Mouse (Mus musculus) neural tube, embryonic 12.5 days (tissue): ENCODE results near the gene Rnf149. TPM values are rescaled to one million over a fixed set of nuclear protein-coding genes. Genes with fewer than 3 reads are reported as not detected.
"Not testable (repeated sequence)": the region's sequence is repeated elsewhere in the genome, so short reads cannot be mapped to it uniquely, and the experiment has no call there.

Source experiments
- ATAC-seq: fragments of 200-750 bp; cut with Nextera tagmentation; 2 replicates; pipeline ENCODE4 v1.8.0; 2017; ENCODE audit warnings: low read depth, mild to moderate bottlenecking, moderate TSS enrichment, moderate library complexity; ENCODE audit not compliant: low FRiP score
- H3K27ac ChIP-seq: fragments of 300-500 bp; sonication (generic); 2 replicates; pipeline ENCODE4 v1.5.1; 2016
- H3K27me3 ChIP-seq: fragments of 300-500 bp; sonication (generic); replicated peaks from 2 replicates; pipeline ENCODE4 v1.6.1; 2016; ENCODE audit warnings: mild to moderate bottlenecking
- H3K36me3 ChIP-seq: fragments of 300-500 bp; sonication (generic); 2 replicates; pipeline ENCODE4 v1.6.1; 2016; ENCODE audit warnings: mild to moderate bottlenecking
- H3K4me1 ChIP-seq: fragments of 300-500 bp; sonication (generic); 2 replicates; pipeline ENCODE4 v1.6.1; 2016
- H3K4me2 ChIP-seq: fragments of 300-500 bp; sonication (generic); replicated peaks from 2 replicates; pipeline ENCODE4 v1.6.1; 2016; ENCODE audit warnings: mild to moderate bottlenecking
- H3K4me3 ChIP-seq: fragments of 300-500 bp; sonication (generic); 2 replicates; pipeline ENCODE4 v1.5.1; 2016
- H3K9ac ChIP-seq: fragments of 300-500 bp; sonication (generic); 2 replicates; pipeline ENCODE4 v1.6.1; 2016; ENCODE audit warnings: mild to moderate bottlenecking
- H3K9me3 ChIP-seq: fragments of 300-500 bp; sonication (generic); 2 replicates; pipeline ENCODE4 v1.6.1; 2016; ENCODE audit warnings: mild to moderate bottlenecking
- WGBS: fragments of 180-500 bp; shearing (Covaris S2); methylation state at CpG from one replicate; pipeline ENCODE4 v1.1.7; 2016; 5-methylcytosine and 5-hydroxymethylcytosine counted together
- polyA plus RNA-seq: library from polyadenylated mRNA; unstranded; fragments of >200 nt; fragmentation: Nextera tagmentation; extraction: Ambion mirVana; gene quantifications from 2 replicates; pipeline ENCODE4 v1.2.1, GENCODE M21; 2016

The Rnf149 gene
- polyA plus RNA-seq, 1 experiment from 2014 or later, result 37.3 TPM

- H3K36me3 ChIP-seq, H3K9ac ChIP-seq, H3K9me3 ChIP-seq, H3K27me3 ChIP-seq, ATAC-seq, H3K27ac ChIP-seq, H3K4me2 ChIP-seq, H3K4me1 ChIP-seq, H3K4me3 ChIP-seq: not testable (repeated sequence)
- 93% methylated on average over 9 of the region's 9 CpGs for WGBS
These were observed 19.9 kb upstream of the Rnf149 start for GRCm38 (mm10) chr1:39597135-39597534.

- H3K4me3 ChIP-seq, result no peak overlapping the region
- H3K27me3 ChIP-seq, result no peaks in the 10 kb centered on the region
- H3K27ac ChIP-seq, result no peak overlapping the region
- no peak overlapping the region for H3K4me2 ChIP-seq
- H3K9me3 ChIP-seq, result no peaks in the 10 kb centered on the region
- WGBS, result 67% methylated on average over 10 of the region's 10 CpGs
- ATAC-seq, result no peak
- no peaks in the 10 kb centered on the region for H3K36me3 ChIP-seq
- H3K9ac ChIP-seq, result no peak overlapping the region
- H3K4me1 ChIP-seq, result no peaks in the 10 kb centered on the region
These were observed 16.6 kb upstream of the Rnf149 start for GRCm38 (mm10) chr1:39593836-39594235.

GRCm38 (mm10) chr1:39592090-39592489 is 14.9 kb upstream of the Rnf149 start:
- no peak overlapping the region for H3K4me3 ChIP-seq
- no peaks in the 10 kb centered on the region for H3K36me3 ChIP-seq
- no peaks in the 10 kb centered on the region for H3K9me3 ChIP-seq
- H3K27me3 ChIP-seq, result no peaks in the 10 kb centered on the region
- no peak overlapping the region for H3K9ac ChIP-seq
- 78% methylated on average over 4 of the region's 4 CpGs for WGBS
- H3K27ac ChIP-seq, result no peak overlapping the region
- H3K4me2 ChIP-seq, result no peak overlapping the region
- ATAC-seq, result no peak
- no peaks in the 10 kb centered on the region for H3K4me1 ChIP-seq

GRCm38 (mm10) chr1:39591557-39591956 is 14.4 kb upstream of the Rnf149 start:
- ATAC-seq, H3K27me3 ChIP-seq, H3K36me3 ChIP-seq, H3K4me1 ChIP-seq, H3K9ac ChIP-seq, H3K4me3 ChIP-seq, H3K27ac ChIP-seq, H3K9me3 ChIP-seq, H3K4me2 ChIP-seq: not testable (repeated sequence)
- WGBS, result 77% methylated on average over 1 of the region's 1 CpGs

- Histone ChIP-seq H3K9ac (no peak overlapping the region), H3K4me2 (no peak overlapping the region), H3K27ac (no peak overlapping the region), H3K4me3 (no peak overlapping the region), H3K36me3 (no peaks in the 10 kb centered on the region), H3K9me3 (no peaks in the 10 kb centered on the region), H3K4me1 (no peaks in the 10 kb centered on the region), H3K27me3 (no peaks in the 10 kb centered on the region)
- no peak for ATAC-seq
- WGBS, result 83% methylated on average over 5 of the region's 5 CpGs
These were observed 13.0 kb upstream of the Rnf149 start for GRCm38 (mm10) chr1:39590193-39590592.

GRCm38 (mm10) chr1:39585416-39585815 is 8.2 kb upstream of the Rnf149 start:
- no peak overlapping the region for H3K4me2 ChIP-seq
- H3K9me3 ChIP-seq, result no peaks in the 10 kb centered on the region
- 82% methylated on average over 9 of the region's 9 CpGs for WGBS

GRCm38 (mm10) chr1:39583173-39583572 is 6.0 kb upstream of the Rnf149 start:
- H3K9me3 ChIP-seq, result no peaks in the 10 kb centered on the region
- no peak overlapping the region for H3K4me3 ChIP-seq
- ATAC-seq, result no peak
- no peak overlapping the region for H3K9ac ChIP-seq
- H3K27ac ChIP-seq, result no peak overlapping the region
- H3K4me2 ChIP-seq, result no peak overlapping the region
- H3K4me1 ChIP-seq, result no peaks in the 10 kb centered on the region
- no peaks in the 10 kb centered on the region for H3K36me3 ChIP-seq
- 88% methylated on average over 9 of the region's 9 CpGs for WGBS
- H3K27me3 ChIP-seq, result no peaks in the 10 kb centered on the region

More at GRCm38 (mm10) chr1:39585416-39585815, 8.2 kb upstream of the Rnf149 start:
- Histone ChIP-seq H3K4me1 (no peaks in the 10 kb centered on the region), H3K36me3 (no peaks in the 10 kb centered on the region), H3K4me3 (no peak overlapping the region), H3K9ac (no peak overlapping the region), H3K27me3 (no peaks in the 10 kb centered on the region), H3K27ac (no peak overlapping the region)
- ATAC-seq, result no peak

- Histone ChIP-seq H3K4me3 (no peak overlapping the region), H3K36me3 (no peaks in the 10 kb centered on the region), H3K9me3 (no peaks in the 10 kb centered on the region), H3K4me1 (peaks cover 5% of the 10 kb centered on the region; the same call in 1 of the 2 replicates), H3K9ac (no peak overlapping the region), H3K27ac (no peak overlapping the region), H3K27me3 (no peaks in the 10 kb centered on the region), H3K4me2 (no peak overlapping the region)
- whole genome bisulfite sequencing, result 81% methylated on average over 2 of the region's 3 CpGs
- no peak for ATAC-seq
These were observed 4.0 kb upstream of the Rnf149 start for GRCm38 (mm10) chr1:39581215-39581614.

- Histone ChIP-seq H3K9me3 (no peaks in the 10 kb centered on the region), H3K4me3 (no peak overlapping the region), H3K27me3 (no peaks in the 10 kb centered on the region), H3K9ac (no peak overlapping the region), H3K4me1 (peaks cover 14% of the 10 kb centered on the region), H3K36me3 (no peaks in the 10 kb centered on the region), H3K4me2 (no peak overlapping the region), H3K27ac (no peak overlapping the region)
- 87% methylated on average over 6 of the region's 6 CpGs for WGBS
- no peak for ATAC-seq
These were observed 1.9 kb upstream of the Rnf149 start for GRCm38 (mm10) chr1:39579139-39579538.

GRCm38 (mm10) chr1:39578446-39578845 is 1.2 kb upstream of the Rnf149 start:
- no peak overlapping the region for H3K4me2 ChIP-seq
- WGBS, result 89% methylated on average over 5 of the region's 5 CpGs
- H3K27me3 ChIP-seq, result no peaks in the 10 kb centered on the region
- no peak overlapping the region for H3K27ac ChIP-seq
- H3K9ac ChIP-seq, result no peak overlapping the region
- H3K4me3 ChIP-seq, result no peak overlapping the region
- ATAC-seq, result no peak
- H3K36me3 ChIP-seq, result no peaks in the 10 kb centered on the region
- no peaks in the 10 kb centered on the region for H3K9me3 ChIP-seq
- peaks cover 14% of the 10 kb centered on the region for H3K4me1 ChIP-seq

- peak overlapping the region; percentile 81 for H3K4me2 ChIP-seq
- peaks cover 14% of the 10 kb centered on the region for H3K4me1 ChIP-seq
- 0 out of 2 replicates have a peak, but pooled peaks cover 2% of the 10 kb centered on the region for H3K36me3 ChIP-seq
- peak overlapping the region; percentile 89 for H3K9ac ChIP-seq
- H3K27ac ChIP-seq, result peak overlapping the region; percentile 95
- WGBS, result under 1% methylated on average over 88 of the region's 88 CpGs
- H3K4me3 ChIP-seq, result peak overlapping the region; percentile 89
- peak; percentile 85 for ATAC-seq
- no peaks in the 10 kb centered on the region for H3K9me3 ChIP-seq
- H3K27me3 ChIP-seq, result no peaks in the 10 kb centered on the region
These were observed 568 bp downstream of the Rnf149 start for GRCm38 (mm10) chr1:39576431-39577243.

- H3K4me3 ChIP-seq, result peak overlapping the region; percentile 89
- 20% methylated on average over 8 of the region's 8 CpGs for WGBS
- peak overlapping the region; percentile 89 for H3K9ac ChIP-seq
- ATAC-seq, result no peak
- H3K4me2 ChIP-seq, result peak overlapping the region; percentile 81
- no peaks in the 10 kb centered on the region for H3K27me3 ChIP-seq
- H3K4me1 ChIP-seq, result peaks cover 14% of the 10 kb centered on the region
- 0 out of 2 replicates have a peak, but pooled peaks cover 2% of the 10 kb centered on the region for H3K36me3 ChIP-seq
- no peaks in the 10 kb centered on the region for H3K9me3 ChIP-seq
- peak overlapping the region; percentile 95; the same call in 1 of the 2 replicates for H3K27ac ChIP-seq
These were observed 1.3 kb downstream of the Rnf149 start for GRCm38 (mm10) chr1:39575778-39576375.
